Mouse (Mus musculus) liver, embryonic 15.5 days (tissue): ENCODE data around the gene Gcnt2. TPM values are rescaled to one million over a fixed set of nuclear protein-coding genes. Genes with fewer than 3 reads are reported as not detected.

Experiments
- ATAC-seq: fragments of 200-750 bp; cut with Nextera tagmentation; 2 replicates; pipeline ENCODE4 v1.8.0; 2017; ENCODE audit warnings: moderate number of reproducible peaks, mild to moderate bottlenecking, moderate library complexity; ENCODE audit not compliant: insufficient read depth
- H3K27ac ChIP-seq: fragments of 300-500 bp; sonication (generic); replicated peaks from 2 replicates; pipeline ENCODE4 v1.5.1; 2015; ENCODE audit warnings: mild to moderate bottlenecking, inconsistent platforms
- H3K27me3 ChIP-seq: fragments of 300-500 bp; sonication (generic); 2 replicates; pipeline ENCODE4 v1.6.1; 2015; ENCODE audit warnings: mild to moderate bottlenecking, inconsistent platforms
- H3K36me3 ChIP-seq: fragments of 300-500 bp; sonication (generic); replicated peaks from 2 replicates; pipeline ENCODE4 v1.6.1; 2015; ENCODE audit warnings: moderate library complexity, mild to moderate bottlenecking, inconsistent platforms
- H3K4me1 ChIP-seq: fragments of 300-500 bp; sonication (generic); replicated peaks from 2 replicates; pipeline ENCODE4 v1.6.1; 2015; ENCODE audit warnings: inconsistent platforms
- H3K4me2 ChIP-seq: fragments of 300-500 bp; sonication (generic); 2 replicates; pipeline ENCODE4 v1.6.1; 2015; ENCODE audit warnings: moderate library complexity, mild to moderate bottlenecking, inconsistent platforms
- H3K4me3 ChIP-seq: fragments of 300-500 bp; sonication (generic); replicated peaks from 2 replicates; pipeline ENCODE4 v1.5.1; 2015; ENCODE audit warnings: mild to moderate bottlenecking, inconsistent platforms
- H3K9ac ChIP-seq: fragments of 300-500 bp; sonication (generic); 2 replicates; pipeline ENCODE4 v1.6.1; 2015; ENCODE audit warnings: moderate library complexity, mild to moderate bottlenecking, inconsistent platforms
- H3K9me3 ChIP-seq: fragments of 300-500 bp; sonication (generic); replicated peaks from 2 replicates; pipeline ENCODE4 v1.6.1; 2016; ENCODE audit warnings: inconsistent platforms
- WGBS: fragments of 180-500 bp; shearing (Covaris S2); methylation state at CpG from one replicate; pipeline ENCODE4 v1.1.7; 2015; ENCODE audit warnings: mixed read lengths; ENCODE audit not compliant: insufficient replicate concordance; 5-methylcytosine and 5-hydroxymethylcytosine counted together
- microRNA-seq: library from miRNA; unstranded; fragments of <30 nt; microRNA quantifications from one replicate; pipeline ENCODE4, GENCODE M21; 2016
- polyA plus RNA-seq: library from polyadenylated mRNA; unstranded; fragments of >200 nt; fragmentation: Nextera tagmentation; extraction: Ambion mirVana; gene quantifications from 2 replicates; pipeline ENCODE4 v1.2.1, GENCODE M21; 2015

Gcnt2 gene
- polyA plus RNA-seq, 1 experiment from 2014 or later = 1.6 TPM

GRCm38 (mm10) chr13:41000140-41000925 is 140.8 kb downstream of the Gcnt2 start:
- peaks cover 31% of the 10 kb centered on the region for H3K4me1 ChIP-seq
- H3K4me3 ChIP-seq = peak overlapping the region; percentile 100
- peaks cover 20% of the 10 kb centered on the region for H3K36me3 ChIP-seq
- peak overlapping the region; percentile 95 for H3K27ac ChIP-seq
- peak; percentile 29 for ATAC-seq
- H3K27me3 ChIP-seq = no peaks in the 10 kb centered on the region
- H3K9ac ChIP-seq = peak overlapping the region; percentile 84
- H3K4me2 ChIP-seq = peak overlapping the region; percentile 90
- no peaks in the 10 kb centered on the region for H3K9me3 ChIP-seq
- WGBS = under 1% methylated on average over 25 of the region's 25 CpGs

GRCm38 (mm10) chr13:41000926-41001639 is 141.5 kb downstream of the Gcnt2 start, which contains the start of gene Pak1ip1:
TSS of gene Pak1ip1 (plus strand) at chr13:41001023.
- peak; percentile 84 for ATAC-seq
- under 1% methylated on average over 58 of the region's 58 CpGs for WGBS
- Histone ChIP-seq H3K36me3 (peaks cover 27% of the 10 kb centered on the region), H3K4me1 (peaks cover 37% of the 10 kb centered on the region), H3K9me3 (no peaks in the 10 kb centered on the region), H3K4me3 (peak within 1 kb of the TSS; percentile 100), H3K27me3 (no peaks in the 10 kb centered on the region), H3K4me2 (peak within 1 kb of the TSS; percentile 90), H3K27ac (peak within 1 kb of the TSS; percentile 95), H3K9ac (peak within 1 kb of the TSS; percentile 84)

GRCm38 (mm10) chr13:41002001-41002400 is 142.4 kb downstream of the Gcnt2 start:
- H3K4me2 ChIP-seq = peak overlapping the region; percentile 90
- 55% methylated on average over 5 of the region's 5 CpGs for WGBS
- peaks cover 37% of the 10 kb centered on the region for H3K36me3 ChIP-seq
- no peaks in the 10 kb centered on the region for H3K27me3 ChIP-seq
- no peak for ATAC-seq
- peak overlapping the region; percentile 100 for H3K4me3 ChIP-seq
- H3K9ac ChIP-seq = peak overlapping the region; percentile 39
- H3K27ac ChIP-seq = peak overlapping the region; percentile 55
- no peaks in the 10 kb centered on the region for H3K9me3 ChIP-seq
- peaks cover 37% of the 10 kb centered on the region for H3K4me1 ChIP-seq

GRCm38 (mm10) chr13:41006244-41006643 is 146.7 kb downstream of the Gcnt2 start:
- 81% methylated on average over 4 of the region's 4 CpGs for WGBS
- Histone ChIP-seq H3K9ac (no peak overlapping the region), H3K36me3 (peaks cover 79% of the 10 kb centered on the region), H3K4me1 (peaks cover 24% of the 10 kb centered on the region), H3K4me2 (no peak overlapping the region), H3K27me3 (no peaks in the 10 kb centered on the region), H3K9me3 (no peaks in the 10 kb centered on the region), H3K27ac (no peak overlapping the region), H3K4me3 (no peak overlapping the region)
- ATAC-seq = no peak

GRCm38 (mm10) chr13:41008271-41008670 is 148.7 kb downstream of the Gcnt2 start:
- 84% methylated on average over 10 of the region's 10 CpGs for WGBS
- H3K4me3 ChIP-seq = no peak overlapping the region
- peaks cover 12% of the 10 kb centered on the region for H3K4me1 ChIP-seq
- H3K9me3 ChIP-seq = no peaks in the 10 kb centered on the region
- no peak overlapping the region for H3K4me2 ChIP-seq
- H3K36me3 ChIP-seq = peaks cover 95% of the 10 kb centered on the region
- H3K27ac ChIP-seq = no peak overlapping the region
- no peak for ATAC-seq
- H3K27me3 ChIP-seq = no peaks in the 10 kb centered on the region
- H3K9ac ChIP-seq = no peak overlapping the region

GRCm38 (mm10) chr13:41008946-41009345 is 149.4 kb downstream of the Gcnt2 start:
- no peak for ATAC-seq
- peaks cover 97% of the 10 kb centered on the region for H3K36me3 ChIP-seq

More at GRCm38 (mm10) chr13:41008946-41009345, 149.4 kb downstream of the Gcnt2 start:
- no peak overlapping the region for H3K4me3 ChIP-seq
- no peak overlapping the region for H3K27ac ChIP-seq
- H3K4me2 ChIP-seq = no peak overlapping the region
- no peaks in the 10 kb centered on the region for H3K9me3 ChIP-seq
- 81% methylated on average over 8 of the region's 8 CpGs for WGBS
- peaks cover 11% of the 10 kb centered on the region for H3K4me1 ChIP-seq
- no peaks in the 10 kb centered on the region for H3K27me3 ChIP-seq
- no peak overlapping the region for H3K9ac ChIP-seq

Small RNA genes lying within 50 kb of the gene (microRNA-seq; reads per million reads assigned to microRNA genes)
- not detected for gene Mir5124a

Other genes starting within 250 kb of the Gcnt2 start
- not detected in 2 replicates for gene Tfap2a, start 121.4 kb upstream of the Gcnt2 start, polyA plus RNA-seq
- gene Pak1ip1, start 141.3 kb downstream of the Gcnt2 start, polyA plus RNA-seq = 53.5 and 56.0 TPM in 2 replicates
- gene Tmem14c, start 156.5 kb downstream of the Gcnt2 start, polyA plus RNA-seq = 670 and 685 TPM in 2 replicates
- gene Mak, start 220.0 kb downstream of the Gcnt2 start, polyA plus RNA-seq = 0.10 and 0.31 TPM in 2 replicates